Mouse (Mus musculus) left cerebral cortex, postnatal 10 days (tissue): ENCODE results near the gene Krt19. TPM values are rescaled to one million over a fixed set of nuclear protein-coding genes. Genes with fewer than 3 reads are reported as not detected.
A peak's percentile ranks its signal among the peaks of the same experiment; 100 is the strongest.

ENCODE experiments used
- DNase-seq, 2 experiments: peaks; one replicate each; pipeline ENCODE4 v3.0.0; 2021 to 2022; ENCODE audit warnings: low spot score in 2 of 2, mixed read lengths in 1 of 2; ENCODE audit errors: extremely low spot score in 1 of 2
- intact Hi-C: fragments of 180-260 bp; cut with DNase I; formaldehyde crosslinking; loops from one replicate; pipeline ENCODE4 v1.15.1; 2025
- total RNA-seq, 2 experiments: library from RNA; stranded (reverse); gene quantifications; 2 replicates each; pipeline ENCODE4 v1.2.3; 2021

The Krt19 gene
- total RNA-seq, 2 experiments from 2014 or later: 0.73 to 1.1 TPM

DNA sequence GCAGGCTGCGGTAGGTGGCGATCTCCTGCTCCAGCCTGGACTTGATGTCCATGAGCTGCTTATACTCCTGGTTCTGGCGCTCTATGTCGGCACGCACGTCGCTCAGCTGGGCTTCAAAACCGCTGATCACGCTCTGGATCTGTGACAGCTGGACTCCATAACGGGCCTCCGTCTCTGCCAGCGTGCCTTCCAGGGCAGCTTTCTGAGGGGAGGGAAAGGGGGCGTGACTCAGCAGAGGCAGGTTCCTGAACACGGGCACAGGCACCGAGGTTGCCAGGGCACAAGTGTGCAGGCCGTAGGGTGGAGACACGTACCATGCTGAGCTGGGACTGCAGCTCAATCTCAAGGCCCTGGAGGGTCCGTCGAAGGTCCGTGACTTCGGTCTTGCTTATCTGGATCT lies 7.5 kb downstream of the Krt19 start:
- DNase-seq: no peak
- intact Hi-C loops: no loop called here

DNA sequence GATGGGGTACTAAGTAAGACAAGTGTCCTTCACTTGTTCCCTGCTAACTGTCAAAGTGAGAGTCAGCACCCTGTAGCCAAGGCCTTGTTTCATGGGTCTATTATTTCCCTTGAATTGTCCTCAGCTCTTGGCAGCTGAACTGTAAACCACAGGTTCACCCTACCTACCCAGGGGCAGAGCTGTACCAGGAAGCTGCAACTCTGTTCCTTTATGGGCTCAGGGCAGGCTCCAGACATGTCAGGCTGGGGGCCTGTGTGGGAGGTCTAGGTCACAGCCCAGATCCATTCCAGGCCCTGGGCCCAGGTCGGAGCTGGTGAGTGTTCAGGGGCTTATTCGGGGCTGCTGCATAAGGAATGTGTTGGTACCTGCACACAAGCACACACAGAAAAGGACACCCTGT lies 9.1 kb downstream of the Krt19 start:
- DNase-seq: no peak
- intact Hi-C loops: no loop called here

DNA sequence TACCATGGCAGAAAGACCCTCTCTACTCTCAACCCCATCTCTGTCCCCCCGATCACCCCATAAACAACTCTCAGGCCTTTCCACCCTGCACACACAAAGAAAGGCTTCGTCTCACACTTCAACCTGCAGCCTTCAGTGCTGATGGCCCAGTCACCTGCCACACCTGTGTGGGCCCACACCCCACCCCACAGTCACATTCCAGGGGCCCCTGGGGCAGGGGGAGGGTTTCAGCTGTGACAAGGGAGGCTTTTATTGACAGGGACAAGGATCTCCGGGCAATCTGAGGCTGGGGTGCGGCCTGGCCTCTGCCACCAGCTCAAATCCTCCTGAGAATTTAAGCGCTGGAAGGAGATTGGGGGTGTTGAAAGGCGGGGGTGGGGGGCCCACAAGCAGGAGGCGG lies 9.7 kb downstream of the Krt19 start:
- intact Hi-C loops: no loop called here
- DNase-seq: no peak

DNA sequence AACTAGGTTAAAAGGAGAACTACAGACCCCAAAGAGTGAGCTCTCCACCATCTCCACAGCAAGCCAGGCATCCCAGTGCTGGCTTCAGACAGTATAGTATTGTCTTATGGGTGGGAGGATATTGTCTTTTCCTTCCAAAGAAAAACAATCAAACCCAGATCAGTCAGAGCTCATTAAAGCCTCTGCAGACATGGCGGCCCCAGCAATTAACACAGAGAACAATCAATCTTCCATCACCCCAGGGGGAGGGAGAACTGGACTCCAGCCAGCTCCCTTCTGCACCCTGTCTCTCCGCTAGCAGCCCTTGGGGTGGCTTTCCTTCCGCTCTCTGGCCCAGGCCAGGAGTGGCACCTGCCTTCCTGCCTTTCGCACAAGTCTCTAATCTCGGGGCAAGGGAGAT lies 10.8 kb downstream of the Krt19 start:
- intact Hi-C loops: no loop called here

DNA sequence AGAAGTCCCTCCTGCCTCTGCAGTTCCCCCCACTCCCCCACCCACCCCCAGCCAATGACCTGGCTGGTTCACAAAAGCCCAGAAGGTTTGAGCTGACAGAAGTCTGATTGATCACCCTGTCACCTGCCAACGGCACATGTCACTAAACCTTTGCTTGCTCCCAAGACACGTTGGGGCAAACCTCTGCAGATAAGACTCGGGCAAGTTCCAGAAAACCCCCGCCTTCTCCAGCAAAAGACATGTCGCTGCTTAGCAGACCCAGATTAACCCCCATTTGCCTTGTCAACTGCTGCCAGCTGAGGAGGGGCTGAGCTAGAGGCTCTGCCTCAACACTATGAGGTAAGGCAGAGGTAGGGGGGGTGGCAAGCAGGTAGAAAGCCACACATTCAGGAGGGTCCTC lies 11.9 kb downstream of the Krt19 start:
- intact Hi-C loops: no loop called here
- no peak for DNase-seq

More for the DNA sequence above, 10.8 kb downstream of the Krt19 start:
- peak in 1 of 2 experiments; percentile 39 for DNase-seq

DNA sequence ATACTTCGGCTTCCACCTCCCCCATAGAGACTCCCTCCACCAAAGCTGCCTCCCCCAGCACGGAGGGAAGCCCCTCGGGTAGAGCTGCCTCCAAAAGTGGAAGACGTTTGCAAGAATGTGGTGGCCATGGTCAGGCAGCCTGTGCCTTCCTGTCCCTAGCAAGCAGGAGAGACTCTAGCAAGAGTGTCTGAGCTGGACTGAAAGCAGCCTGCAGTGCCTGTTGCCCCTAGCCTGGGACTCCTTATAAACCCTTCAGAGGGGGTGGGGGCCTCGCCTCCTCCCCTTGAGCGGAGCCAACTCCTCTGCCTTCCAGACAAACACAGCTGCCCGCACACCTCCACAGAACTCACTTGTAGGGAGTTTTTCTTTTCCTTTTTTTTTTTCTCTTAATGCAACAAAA lies 12.7 kb downstream of the Krt19 start, which contains the start of gene Krt15:
Krt15 (minus strand) TSS at position 198 of the 400 bp plus-strand sequence.
- no peak for DNase-seq
- intact Hi-C loops: no loop called here

DNA sequence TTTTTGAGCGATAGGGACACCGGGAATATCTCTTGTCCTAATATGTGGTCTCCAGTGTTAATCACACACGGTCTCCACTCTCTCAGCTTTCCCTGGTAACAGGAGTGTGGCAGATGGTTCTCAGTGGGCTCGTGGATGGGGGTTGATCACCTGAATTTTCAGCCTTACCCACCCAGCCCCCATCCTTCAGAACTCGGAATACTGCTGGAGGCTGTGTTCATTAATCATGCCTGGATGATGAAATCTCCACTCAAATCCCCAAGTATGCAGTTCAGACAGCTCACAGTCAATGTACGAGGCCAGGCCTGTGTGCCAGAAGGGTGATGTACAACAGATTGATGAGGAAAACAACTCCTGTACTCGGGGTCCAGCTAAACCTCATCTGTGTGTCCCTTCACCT lies 23.6 kb downstream of the Krt19 start:
- no peak for DNase-seq
- intact Hi-C loops: no loop called here

DNA sequence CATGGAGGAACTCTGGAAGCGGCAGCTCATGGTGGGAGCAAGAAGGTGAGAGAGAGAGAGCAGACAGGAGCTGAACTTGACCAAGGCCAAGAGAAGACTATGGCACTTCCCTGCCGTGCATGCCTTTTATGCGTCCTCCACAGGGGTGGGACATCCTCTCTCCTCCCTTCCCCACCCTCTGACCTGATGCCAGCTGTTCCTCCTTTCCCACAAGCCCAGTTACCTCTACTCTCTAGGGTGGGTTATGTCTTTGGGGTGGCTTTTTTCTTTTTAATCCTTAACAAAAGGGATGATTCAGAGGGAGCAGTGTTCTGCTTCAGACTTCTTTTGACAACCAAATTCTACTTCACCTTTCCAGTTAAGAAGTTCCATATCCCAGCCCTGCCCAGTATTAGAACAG lies 27.0 kb downstream of the Krt19 start, which contains the start of gene Krt13:
Krt13 (minus strand) TSS at position 101 of the 400 bp plus-strand sequence.
- DNase-seq: no peak
- intact Hi-C loops: no loop called here

DNA sequence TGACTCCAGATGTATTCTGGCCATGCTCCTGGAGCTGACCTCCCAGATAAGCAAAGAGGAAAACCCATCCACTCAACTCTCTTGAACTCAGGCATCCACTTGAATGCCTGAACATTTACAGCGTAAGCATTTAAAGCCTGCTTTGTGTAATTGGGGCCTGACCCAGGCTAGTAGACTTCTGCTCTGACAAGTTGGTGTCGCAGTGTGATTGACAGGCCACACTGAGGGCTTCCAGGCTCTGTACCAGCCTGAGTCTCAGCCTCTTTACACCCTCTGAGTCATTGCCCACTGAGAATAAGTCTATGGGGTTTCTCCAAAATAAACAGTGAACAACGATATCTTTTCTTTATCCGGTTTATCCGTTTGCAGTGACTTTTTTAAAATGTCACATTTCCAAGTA lies 28.1 kb downstream of the Krt19 start:
- intact Hi-C loops: no loop called here
- no peak for DNase-seq

DNA sequence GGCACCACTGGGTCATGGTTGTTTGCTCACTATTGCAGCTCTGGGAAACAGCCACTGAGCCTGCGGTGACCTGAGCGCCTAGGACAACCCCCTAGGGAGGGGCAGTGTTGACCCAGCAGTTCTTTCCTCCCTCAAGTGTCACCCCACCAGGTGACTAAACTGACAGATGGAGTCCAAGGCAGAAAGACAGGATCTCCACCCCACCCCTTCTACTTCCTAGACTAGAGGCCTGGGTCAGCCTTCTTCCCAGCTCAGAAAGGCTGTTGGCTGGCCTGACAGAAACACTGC lies 34.8 kb downstream of the Krt19 start:
- intact Hi-C loops: no loop called here
- no peak for DNase-seq

DNA sequence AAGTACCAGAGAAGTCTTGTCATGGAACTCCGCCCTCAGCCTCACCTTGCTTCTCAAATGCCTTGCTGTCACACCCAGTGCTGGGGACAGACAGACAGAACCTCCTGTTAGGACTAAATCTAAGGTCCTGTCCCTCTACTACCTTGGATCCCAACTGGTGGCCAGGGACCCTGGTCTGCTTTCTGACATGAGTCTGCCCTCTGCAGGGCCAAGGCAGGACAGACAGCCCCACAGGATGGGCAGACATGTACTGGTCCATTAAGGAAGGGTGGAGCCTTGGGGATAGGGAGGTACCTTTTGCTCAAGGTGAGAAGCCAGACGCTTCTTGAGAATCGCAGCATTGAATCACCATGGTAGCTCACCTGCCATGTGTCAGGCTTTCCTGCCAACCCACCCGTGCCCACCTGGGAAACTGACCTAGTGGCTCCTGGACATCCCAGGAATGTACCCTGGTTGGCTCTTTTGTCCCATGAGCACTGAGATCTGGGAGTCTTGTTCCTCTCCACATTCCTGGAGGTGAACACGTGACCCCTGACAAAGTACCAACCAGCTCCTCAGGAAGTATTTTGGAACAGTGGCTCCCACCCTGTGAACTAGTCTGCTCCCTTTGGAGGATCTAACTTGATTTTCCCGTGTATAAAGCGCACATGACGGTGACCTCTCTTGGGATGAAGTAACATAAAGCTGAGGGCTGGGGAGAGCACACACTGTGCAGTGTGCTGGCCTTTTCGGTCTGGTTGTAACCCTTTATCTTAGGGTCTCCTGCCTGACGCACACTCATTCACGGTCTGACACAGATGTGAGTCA lies 35.3 kb downstream of the Krt19 start:
- no peak for DNase-seq
- intact Hi-C loops: no loop called here

DNA sequence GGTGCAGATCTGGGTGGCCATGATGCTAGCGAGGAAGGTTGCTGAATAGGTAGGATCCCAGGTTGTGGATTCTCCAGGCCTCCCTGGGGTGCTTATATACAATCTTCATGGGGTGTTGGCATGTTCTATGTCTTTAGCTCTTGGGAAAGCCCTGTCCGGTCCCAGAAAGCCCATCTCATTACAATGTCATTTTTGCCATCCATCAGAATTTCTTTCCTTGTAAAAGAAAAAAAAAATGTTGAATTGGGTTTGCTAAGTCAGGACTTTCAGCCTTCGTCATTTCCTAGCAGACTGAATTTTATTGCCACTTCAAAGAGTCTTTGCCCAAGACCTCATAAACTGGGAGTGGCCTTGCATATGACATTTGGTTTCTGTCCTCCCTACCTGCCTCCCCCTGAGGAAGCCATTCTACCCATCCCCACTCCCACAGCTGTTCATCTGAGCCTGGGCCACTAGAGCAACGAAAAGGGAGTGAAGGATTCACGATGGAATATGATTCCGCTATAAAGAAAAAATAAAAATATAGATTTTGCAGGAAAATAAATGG lies 42.8 kb downstream of the Krt19 start, which contains the start of gene Krt36:
Krt36 (minus strand) TSS at position 51 of the 547 bp plus-strand sequence.
- intact Hi-C loops: no loop called here
- no peak for DNase-seq

DNA sequence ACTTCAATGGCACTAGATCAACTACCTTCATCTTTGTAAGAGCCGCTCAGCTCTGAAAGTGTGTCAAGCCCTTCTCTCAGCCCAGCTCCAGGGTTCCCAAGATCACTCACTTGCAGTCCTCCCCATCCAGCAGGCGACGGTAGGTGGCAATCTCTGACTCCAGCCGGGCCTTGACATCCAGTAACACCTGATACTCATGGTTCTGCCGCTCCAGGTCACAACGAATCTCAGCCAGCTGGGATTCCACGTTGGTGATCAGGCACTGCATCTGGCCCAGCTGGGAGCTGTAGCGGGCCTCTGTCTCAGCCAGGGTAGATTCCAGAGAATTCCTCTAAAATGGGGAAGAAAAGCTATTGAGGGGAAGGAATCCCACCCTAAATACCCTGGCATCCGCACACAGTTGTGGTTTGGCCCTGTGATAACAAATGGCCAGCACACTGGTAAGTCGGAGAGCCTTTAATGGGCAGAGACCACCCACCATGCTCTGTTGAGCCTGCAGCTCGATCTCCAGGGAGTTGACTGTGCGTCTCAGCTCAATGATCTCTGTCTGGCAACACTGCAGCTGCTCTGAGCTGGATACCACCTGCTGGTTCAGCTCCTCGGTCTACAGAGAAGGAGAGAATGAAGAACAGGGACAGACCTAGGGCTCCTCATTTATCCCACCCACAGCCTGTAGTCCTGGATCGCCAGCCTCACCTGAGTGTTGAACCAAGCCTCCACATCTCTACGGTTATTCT lies 45.6 kb downstream of the Krt19 start:
- intact Hi-C loops: no loop called here
- no peak for DNase-seq

DNA sequence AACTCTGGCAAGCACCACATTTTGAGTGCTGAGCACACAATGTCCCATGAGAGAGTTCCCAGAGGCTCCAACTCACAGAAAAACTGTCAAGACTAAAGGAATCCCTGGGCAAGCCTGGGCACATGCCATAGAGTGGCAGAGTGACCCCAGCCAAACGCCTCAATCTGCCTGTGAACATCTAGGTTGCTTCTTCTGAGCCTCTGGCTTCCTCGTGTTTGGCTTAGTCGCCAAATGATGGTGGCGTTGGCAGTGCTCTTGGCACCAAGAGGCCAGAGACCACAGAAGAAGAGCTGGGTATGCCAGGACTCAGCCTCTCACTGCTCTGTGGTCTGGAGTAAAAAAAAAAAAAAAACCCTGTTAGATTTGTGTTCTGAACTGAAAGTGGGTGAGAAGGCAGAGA lies 48.1 kb downstream of the Krt19 start:
- intact Hi-C loops: no loop called here
- no peak for DNase-seq

DNA sequence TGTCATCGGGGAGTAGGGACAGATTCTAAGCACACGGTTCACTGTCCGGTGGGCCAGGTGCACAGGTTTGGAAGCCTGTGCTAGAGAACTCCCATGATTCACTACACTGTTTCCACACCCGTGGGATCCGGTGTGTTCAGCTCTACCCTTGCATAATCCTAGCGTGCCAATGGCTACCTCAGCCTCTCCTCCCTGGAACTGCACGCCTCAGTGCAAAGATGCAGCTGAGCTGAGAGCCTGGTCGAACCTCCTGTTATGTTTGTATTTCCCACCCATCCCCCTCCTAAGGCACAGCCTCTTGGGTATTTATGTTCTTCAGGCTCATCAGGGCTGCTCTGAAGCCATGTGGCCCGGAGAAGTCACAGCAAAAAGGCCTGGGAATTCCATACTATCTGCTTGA lies 50.6 kb downstream of the Krt19 start:
- intact Hi-C loops: no loop called here
- no peak for DNase-seq

DNA sequence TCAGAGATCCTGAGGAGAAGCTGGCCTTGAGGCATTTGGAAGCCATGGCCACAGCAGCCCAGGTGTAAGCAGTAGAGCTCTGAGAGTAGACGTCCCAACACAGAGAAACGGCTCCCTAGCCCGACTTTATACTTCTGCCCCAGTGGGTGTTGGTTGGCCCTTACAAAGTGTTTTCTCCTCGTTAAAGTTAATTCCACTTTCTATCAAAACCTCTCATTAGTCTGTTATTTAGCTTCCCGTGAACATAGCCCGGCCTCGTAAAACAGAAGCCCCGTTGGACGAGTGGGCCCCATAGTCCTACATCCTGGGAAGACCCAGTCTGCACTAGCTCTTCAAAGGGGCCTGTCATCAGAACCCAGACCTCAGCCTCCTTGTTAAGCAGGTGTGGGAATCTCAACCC lies 52.3 kb downstream of the Krt19 start, which contains the start of gene Krt35:
Krt35 (minus strand) TSS at position 101 of the 400 bp plus-strand sequence.
- intact Hi-C loops: no loop called here

More for the DNA sequence above, 52.3 kb downstream of the Krt19 start, which contains the start of gene Krt35:
- no peak for DNase-seq
